Mouse (Mus musculus) olfactory bulb, adult 2 months (tissue): ENCODE data around the gene Pld5.

Source experiments
- CTCF ChIP-seq: fragments of 200-500 bp; IDR thresholded peaks from 2 replicates; pipeline ENCODE4 v1.5.1; 2012; ENCODE audit warnings: low read depth, mild to moderate bottlenecking, low read length, moderate library complexity; ENCODE audit not compliant: insufficient read depth
- POLR2A ChIP-seq: fragments of 200-500 bp; IDR thresholded peaks from 2 replicates; pipeline ENCODE4 v1.6.1; 2012; ENCODE audit warnings: mild to moderate bottlenecking, low read depth, low read length, moderate library complexity; ENCODE audit not compliant: insufficient read depth

DNA sequence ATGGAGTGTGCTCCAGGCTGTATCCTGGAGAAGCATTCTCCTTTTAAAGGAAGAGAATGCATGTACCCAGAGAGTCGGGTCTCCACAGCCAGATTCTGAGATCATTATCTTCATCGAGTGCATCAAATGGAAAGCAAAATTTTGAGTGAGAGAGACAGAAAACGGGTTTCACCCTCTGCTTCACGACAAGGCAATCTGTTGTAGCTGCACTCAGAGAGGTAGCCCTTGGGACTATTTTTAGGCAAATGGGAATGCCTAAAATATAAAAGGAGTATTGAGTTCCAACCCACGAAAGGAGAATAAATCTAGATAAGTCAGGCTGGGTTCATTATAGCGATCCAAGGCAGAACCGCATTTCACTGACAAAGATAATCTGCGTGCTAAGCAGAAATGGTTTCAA lies 150.7 kb downstream of the Pld5 start:
- TF ChIP-seq CTCF (no peak), POLR2A (no peak)
